Mouse (Mus musculus) cerebellum, adult 18-20 months (tissue): ENCODE data around the gene Pnp.
"Not testable (repeated sequence)": the region's sequence is repeated elsewhere in the genome, so short reads cannot be mapped to it uniquely, and the experiment has no call there.

Experiments used
- DNase-seq, 2 experiments: peaks; one replicate each; pipeline ENCODE4 v3.0.0; 2021

Pnp gene

DNA sequence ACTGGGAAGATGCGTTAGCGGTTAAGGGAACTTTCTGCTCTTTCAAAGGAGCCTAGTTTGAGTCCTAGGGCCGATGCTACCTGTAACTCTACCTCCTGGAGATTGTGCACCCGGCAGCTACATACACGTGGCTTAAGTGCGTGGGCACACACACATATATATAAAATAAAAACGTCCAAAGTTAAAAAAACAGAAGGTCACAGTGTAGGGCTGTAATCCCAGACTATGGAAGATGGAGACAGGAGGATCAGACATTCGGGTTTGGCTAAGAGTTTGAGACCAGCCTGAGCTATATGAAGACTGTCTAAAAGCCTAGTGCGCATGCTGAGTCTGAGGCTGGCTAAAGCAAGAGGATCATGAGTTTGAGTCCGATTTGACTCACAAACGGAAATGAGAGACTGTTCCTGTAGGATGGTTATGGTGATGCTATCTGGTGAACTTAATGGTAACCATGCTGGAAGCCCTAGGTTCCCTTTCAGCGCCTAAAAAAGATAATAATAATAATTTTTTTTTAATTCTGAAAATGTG, 675 bp downstream of the Pnp start:
- DNase-seq = no peak

DNA sequence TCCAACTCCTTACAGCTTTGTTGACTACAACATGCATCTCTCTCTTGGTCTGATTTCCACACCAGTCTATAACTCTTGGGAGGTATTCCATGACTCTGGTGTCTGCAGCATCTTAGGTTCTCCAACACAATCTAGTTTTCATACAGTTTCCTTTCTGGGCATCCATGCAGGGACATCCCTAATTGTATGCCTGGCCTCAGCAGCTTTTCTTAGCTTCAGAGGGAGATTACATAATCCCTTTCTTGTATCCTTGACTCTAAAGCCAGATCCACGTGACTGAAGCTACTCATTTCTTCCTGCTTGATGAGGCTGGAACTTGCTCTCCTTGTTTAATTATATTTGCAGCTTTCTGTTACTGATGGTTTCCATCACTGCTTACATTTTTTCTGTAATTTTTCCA, 5.8 kb downstream of the Pnp start:
- DNase-seq = no peak

DNA sequence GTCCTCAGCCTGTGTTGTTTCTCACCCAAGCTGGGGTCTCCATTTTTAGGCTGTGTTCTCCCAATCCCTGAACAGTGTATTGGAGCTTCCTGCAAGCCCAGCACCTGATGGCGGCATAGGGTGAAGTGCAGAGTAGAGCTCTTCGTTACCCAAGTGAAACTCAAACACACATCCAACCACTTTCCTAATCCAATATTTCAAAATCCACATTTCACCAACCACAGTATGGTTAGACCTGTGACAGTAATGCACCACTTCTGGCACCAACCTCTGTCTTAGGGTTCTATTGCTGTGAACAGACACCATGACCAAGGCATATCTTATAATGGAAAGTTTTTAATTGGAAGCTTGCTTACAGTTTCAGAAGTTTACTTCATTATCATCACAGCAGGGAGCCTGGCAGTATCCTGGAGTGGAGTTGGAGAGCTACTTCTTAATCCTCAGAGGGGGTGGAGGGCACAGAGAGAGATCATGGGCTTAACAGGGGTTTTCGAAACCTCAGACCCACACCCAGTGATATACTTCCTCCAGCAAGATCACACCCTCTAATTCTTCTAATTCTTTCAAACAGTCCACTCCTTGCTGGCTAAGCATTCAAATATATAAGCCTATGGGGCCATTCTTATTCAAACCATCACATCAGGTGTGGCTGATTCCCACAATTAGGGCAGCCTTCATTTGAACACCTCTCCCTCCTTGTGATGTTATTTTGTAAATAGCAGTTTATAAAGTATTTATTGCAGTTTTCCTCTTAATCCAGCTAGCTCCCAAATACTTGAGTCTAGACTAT, 7.4 kb downstream of the Pnp start:
- no peak for DNase-seq

DNA sequence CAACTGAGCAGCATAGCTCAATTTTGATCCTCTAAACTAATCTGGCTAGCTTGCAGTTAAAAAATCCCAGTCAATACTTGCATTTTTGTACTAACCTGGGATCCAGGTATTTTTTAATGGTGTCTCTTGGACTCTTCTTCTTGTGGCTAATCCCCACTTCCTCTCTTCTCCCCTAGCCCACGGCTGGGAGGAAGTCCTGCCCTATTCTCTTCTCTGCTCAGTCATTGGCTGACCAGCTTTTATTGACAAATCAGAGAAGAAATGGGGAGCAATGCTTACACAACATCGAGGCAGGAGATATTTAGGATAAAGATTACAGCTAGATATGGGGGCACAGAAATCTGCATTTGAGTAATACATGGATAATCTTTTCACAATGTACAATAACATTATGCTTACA, 8.1 kb downstream of the Pnp start:
- DNase-seq = no peak

DNA sequence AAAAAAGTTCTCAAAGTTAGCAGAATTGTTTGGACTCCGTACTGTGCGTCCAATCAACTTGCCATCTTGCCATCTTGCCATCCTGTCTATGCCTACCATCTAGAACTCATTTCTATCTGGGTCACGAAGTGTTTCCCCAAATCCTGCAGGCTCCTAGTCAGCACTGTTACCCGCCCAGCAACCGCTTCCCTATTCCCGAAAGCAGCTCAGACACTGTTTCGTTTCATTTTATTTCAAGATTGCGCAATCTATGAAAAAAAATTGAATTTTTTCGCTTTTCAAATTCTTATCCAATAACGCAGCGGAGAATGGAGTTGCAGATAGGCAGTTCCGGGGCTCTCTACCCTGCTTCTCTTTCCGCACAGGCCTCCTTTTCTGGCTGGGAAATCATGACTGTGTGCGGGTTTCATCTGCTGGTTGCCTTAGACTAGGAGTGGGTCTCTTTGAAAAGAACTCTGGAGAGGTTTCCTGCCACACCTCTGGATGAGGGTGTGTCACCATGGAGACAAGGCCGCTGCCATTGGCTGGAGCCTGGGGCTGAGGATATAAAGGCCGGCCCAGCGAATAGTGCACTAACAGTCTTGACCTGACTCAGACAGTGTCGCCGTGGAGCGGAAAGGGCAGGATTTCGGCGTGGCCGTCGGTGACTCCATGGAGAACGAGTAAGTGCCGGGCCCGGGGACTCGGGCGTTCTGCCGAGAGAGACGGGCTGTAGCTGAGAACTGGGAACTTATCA, 13.2 kb downstream of the Pnp start, which contains the start of gene Gm49342:
Gene Gm49342 (plus strand): TSS at position 586 of the 736 bp plus-strand sequence.
- DNase-seq = peak; percentile 90 to 92

DNA sequence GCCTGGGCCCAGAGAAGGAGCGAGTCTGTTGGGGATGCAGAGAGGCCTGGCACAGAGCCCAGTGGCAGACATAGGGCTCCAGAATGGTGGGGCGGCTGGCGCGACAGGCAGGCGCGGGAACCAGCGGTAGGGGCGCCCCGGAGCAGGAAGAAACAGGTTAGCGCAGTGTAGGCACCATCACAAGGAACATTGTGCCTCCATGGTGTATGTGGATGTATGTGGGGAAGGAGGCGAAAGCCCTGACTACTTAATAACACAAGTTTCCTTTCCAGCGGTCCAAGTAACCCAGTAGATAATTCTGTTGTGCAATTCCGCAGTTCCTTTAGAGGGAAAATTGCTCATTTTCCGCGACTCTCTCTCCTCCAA, 13.8 kb downstream of the Pnp start:
- not testable (repeated sequence) for DNase-seq

DNA sequence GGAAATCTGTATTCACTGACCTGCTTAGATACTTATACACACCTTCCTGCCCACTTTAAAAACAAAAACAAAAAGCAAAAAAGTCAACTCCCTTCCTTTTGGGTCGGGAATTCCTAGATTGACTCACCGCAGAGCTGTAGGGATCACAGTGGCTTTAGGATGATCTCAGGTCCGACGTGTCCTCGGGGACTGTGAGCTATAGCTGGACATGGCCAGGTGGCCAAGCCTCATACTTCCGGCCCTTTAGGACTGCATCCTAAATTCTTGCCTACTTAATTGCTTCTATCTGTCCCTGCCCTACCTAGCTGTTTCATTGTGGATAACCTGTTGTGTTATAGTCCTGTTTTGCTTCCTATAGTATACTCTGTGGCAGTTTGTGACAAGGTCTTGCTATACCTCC, 14.2 kb downstream of the Pnp start:
- DNase-seq = not testable (repeated sequence)

DNA sequence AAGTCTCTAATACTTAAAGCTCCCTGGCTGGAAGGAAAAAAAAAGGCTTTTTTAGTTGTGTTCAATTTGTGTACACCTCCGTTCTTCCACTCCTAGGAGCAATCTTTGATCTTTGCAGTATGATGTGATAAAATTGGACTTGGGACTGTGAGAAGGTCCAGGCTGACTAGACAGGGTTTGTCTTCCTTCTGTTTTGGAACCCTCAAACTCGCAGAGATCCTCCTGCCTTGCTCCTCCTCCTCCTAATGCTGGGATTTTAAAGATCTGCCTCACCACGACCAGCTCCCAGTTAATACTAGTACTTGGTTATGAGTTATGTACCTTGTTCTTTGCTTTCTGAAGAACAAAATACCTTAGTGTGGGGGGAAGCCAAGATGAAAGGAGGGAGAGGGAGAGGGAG, 14.6 kb downstream of the Pnp start:
- not testable (repeated sequence) for DNase-seq

DNA sequence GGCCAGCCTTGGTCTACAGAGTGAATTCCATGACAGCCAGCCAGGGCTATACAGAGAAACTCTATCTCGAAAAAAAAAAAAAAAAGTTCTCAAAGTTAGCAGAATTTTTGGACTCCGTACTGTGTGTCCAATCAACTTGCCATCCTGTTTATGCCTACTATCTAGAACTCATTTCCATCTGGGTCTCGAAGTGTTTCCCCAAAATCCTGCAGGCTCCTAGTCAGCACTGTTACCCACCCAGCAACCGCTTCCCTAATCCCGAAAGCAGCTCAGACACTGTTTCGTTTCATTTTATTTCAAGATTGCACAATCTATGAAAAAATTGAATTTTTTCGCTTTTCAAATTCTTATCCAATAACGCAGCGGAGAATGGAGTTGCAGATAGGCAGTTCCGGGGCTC, 24.6 kb downstream of the Pnp start:
- no peak for DNase-seq

DNA sequence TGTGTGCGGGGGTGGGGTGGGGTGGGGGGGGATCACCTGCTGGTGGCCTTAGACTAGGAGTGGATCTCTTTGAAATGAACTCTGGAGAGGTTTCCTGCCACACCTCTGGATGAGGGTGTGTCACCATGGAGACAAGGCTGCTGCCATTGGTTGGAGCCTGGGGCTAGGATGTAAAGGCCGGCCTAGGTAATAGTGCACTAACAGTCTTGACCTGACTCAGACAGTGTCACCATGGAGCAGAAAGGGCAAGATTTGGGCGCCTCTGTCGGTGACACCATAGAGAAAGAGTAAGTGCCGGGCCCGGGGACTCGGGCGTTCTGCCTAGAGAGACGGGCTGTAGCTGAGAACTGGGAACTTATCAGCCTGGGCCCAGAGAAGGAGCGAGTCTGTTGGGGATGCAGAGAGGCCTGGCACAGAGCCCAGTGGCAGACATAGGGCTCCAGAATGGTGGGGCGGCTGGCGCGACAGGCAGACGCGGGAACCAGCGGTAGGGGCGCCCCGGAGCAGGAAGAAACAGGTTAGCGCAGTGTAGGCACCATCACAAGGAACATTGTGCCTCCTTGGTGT, 25.1 kb downstream of the Pnp start, which contains the start of gene Pnp2:
Gene Pnp2 (plus strand): TSS at position 51 of the 567 bp plus-strand sequence.
- DNase-seq = peak; percentile 60 to 67

DNA sequence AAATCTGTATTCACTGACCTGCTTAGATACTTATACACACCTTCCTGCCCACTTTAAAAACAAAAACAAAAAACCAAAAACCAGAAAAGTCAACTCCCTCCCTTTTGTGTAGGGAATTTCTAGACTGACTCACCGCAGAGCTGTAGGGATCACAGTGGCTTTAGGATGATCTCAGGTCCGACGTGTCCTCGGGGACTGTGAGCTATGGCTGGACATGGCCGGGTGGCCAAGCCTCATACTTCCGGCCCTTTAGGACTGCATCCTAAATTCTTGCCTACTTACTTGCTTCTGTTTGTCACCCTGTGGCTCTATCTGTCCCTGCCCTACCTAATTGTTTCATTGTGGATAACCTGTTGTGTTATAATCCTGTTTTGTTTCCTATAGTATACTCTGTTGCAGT, 25.8 kb downstream of the Pnp start:
- not testable (repeated sequence) for DNase-seq

DNA sequence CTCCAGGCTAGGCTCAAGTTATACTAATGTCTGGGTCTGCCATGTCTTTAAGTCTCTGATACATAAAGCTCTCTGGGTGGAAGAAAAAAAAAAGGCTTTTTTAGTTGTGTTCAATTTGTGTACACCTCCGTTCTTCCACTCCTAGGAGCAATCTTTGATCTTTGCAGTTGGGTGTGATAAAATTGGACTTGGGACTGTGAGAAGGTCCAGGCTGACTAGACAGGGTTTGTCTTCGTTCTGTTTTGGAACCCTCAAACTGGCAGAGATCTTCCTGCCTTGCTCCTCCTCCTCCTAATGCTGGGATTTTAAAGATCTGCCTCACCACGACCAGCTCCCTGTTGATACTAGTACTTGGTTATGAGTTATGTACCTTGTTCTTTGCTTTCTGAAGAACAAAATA, 26.3 kb downstream of the Pnp start:
- DNase-seq = not testable (repeated sequence)

DNA sequence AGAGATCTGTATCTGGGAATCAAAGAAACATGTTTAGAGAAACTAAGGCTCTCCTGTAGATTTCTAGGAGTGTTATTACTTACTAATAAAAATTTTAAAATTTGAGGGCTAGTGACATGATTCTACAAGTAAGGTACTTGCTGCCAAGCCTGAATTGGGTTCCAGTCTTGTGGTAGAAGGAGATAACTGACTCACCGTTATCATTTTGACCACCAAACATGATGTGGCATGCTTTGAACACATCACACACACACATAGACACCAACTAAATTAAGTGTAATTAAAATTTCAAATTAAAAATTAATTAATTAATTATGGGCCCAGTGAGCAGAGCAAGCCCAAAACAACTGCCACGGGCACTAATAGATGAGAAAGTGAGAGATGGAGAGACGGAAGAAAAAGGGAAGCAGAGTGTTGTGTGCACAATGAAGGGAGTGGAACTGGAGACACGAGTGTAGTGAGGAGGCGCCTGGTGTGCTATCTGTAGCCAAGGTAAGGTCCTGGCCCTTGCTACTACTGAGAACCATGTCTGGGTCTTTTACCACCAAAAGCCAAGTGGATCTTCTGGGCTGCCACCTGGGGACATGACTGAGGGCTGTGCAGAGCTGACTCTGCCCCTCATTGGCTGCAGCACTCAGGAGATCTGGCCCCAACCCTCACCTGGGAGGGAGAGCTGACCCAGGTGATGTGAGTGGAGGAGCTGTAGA, 27.6 kb downstream of the Pnp start:
- not testable (repeated sequence) for DNase-seq

DNA sequence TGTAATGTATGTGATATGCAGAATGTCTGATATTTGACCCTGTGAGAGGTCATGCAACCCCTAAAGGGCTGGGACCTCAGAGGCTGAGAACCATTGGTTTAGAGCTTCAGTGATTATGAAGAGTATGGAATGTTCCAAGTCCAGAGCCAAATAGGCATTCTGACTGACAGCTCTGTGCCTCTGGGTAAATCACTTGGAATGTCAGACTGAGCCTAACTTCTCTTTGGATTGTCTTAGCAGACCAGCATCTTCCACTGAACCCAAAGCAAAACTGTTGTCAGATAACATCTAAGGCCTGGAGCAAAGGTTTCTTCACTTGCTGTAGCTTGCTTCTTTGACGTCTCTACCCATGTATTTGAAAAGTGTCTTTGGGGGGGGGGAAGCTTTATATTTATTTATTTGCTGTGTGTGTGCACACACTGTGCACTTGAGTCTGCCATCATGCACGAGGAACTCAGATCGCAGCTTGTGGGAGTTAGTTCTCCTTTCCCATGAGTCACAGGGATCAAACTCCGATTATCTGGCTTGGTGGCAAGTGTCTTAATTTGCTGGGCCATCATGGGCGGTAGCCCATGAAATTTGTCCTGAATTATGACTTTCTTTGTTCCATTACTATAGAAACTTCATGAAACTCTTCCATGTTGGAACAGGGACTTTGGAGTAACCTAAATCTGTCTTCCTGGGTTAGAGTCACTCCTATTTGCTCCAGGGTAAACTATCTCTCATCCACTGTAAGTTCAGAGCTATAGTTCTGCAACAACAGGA, 37.5 kb downstream of the Pnp start:
- DNase-seq = no peak

DNA sequence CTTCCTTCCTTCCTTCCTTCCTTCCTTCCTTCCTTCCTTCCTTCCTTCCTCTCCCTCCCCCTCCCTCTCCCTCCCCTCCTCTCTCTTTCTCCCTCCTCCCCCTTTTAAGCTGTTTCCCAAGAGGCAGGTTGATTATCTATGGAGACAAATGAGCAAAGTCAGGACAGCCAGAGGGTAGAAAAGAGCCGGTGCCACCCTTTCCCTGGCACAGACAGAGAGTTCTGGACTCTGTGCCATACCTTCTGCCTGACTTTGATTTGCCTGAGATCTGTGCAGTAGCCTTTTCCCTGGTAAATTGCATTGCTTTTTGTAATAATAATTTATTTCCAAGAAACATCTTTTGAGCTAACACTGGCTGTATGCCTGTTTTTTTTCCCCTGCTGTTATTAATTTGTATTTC, 38.2 kb downstream of the Pnp start:
- DNase-seq = peak in 1 of 2 experiments; percentile 10

DNA sequence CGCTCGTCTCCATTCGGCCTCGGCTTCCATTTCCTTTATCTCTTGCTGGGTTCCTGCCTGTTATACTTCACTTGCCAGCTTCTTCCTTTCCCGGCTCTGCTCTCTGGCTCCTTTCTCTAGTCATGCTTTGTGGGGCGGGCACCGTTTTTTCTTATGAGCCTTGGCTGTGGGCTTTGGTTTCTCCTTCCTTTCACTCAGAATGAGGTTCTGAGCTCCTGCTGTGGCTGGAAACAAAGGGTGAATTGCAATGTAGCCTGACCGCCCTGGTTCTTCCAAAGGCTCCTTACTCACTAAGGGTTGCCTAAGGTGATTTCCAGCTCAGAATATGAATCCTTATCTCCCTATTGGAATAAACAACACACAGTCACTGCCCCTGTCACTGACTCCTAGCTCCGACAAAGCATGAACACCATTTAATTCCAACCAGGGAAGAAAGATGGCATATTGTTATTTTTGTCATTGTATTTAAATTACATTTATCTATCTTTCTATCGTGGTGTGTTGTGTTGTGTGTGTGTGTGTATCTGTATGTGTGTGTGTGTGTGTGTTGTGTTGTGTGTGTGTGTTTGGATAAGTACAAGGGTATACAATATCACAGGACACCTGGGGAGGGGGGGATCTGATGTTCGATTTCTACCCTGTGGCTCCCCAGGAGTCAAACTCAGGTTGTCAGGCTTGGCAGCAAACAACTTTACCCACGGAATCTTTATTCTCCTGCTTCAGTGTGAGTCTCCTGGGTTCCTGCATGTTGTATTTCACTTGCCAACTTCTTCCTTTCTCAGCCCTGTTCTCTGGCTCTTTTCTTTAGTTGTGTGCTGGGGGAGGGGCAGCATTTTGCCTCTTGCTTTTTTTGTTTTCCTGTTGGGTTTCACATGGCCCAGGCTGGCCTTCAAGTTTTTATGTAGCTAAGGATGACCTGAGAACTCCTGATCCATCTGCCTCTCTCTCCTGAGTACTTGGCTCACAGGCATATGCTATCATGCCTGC, 39.0 kb downstream of the Pnp start:
- peak; percentile 35 to 48 for DNase-seq

DNA sequence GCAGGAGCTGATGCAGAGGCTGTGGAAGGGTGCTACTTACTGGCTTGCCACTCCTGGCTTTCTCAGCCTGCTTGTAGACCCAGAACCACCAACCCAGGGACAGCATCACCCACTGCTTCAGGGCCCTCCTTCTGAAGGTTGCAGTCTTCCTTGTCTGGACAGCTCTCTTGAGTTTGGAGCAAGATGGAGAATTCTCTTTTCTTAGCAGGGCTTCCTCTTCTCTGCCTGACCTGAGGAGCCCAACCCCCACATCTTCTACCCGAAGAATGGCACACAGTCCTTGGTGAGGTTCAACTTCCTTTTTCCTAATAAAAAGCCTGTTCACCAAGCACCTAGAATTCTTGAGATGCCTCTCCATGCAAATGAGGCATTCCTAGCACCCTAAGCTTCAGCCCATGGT, 39.9 kb downstream of the Pnp start:
- no peak for DNase-seq

DNA sequence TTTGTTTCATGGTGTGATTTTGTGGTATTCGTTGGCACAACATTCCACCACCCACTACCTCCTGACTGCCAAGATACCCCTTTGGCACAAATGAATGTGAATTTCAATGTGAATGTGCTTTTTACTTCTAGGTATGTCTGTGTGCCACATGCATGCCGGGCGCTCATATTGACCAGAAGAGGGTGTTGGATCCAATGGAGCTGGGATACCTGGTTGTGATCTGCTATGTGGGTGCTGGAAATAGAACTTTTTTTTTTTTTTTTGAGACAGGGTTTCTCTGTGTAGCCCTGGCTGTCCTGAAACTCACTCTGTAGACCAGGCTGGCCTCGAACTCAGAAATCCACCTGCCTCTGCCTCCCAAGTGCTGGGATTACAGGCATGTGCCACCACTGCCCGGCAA, 42.2 kb downstream of the Pnp start:
- not testable (repeated sequence) for DNase-seq

DNA sequence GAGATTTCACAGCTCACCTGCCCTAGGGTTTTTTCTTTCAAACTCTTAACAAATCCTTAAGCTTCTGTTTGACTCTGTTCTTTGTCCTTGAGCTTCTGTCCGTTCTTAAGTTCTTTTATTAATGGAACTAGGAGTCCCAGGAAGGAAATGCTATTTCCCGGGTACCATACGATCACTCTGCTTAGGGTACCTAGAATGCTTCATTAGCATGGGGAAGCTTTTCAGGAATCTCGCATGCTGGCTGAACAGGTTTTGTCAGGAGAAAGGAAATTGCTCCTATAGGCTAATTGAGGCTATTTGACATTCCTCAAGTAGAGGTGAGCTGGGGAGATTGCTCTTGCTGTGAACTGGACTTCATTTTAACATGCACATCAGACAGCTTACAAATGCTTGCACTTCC, 42.8 kb downstream of the Pnp start:
- DNase-seq = no peak

DNA sequence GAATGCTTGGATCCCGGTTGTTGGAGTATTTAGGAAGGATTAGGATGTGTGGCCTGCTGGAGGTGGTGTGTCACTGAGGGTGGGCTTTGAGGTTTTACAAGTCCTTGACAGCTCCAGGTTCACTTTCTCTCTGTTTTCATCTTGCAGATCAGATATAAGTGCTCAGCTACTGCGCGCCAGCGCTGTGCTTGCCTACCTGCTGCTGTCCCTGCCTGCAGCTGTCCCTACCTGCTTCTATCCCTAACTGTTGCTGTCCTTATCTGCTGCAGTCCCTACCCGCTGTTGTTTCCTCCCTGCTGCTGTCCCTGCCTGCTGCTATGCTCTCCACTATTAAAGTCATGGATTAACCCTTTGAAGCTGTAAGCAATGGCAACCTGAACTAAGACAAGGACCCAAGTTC, 44.1 kb downstream of the Pnp start:
- DNase-seq = no peak

DNA sequence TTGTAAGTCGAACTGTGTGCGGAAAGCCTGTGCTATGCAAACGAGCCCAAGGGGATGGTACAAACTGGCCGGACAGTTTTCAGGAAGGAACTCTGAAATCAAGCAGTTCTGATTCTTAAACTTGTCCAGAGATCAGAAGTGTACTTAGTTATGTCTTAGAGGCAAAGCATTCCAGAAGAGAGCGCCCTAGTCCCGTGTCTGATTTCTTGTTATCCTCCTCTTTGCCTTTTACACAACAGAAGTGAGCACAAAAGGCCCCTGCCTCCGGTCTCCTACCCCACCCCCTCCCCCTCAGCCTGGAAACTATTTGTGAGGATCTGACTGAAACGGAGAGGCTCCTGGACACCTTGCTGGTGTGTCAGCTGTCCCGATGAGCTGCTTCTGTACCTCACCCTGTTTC, 45.8 kb downstream of the Pnp start:
- no peak for DNase-seq
